9 mouse cellular contexts compared by ENCODE assay signal in the genomic region with DNA sequence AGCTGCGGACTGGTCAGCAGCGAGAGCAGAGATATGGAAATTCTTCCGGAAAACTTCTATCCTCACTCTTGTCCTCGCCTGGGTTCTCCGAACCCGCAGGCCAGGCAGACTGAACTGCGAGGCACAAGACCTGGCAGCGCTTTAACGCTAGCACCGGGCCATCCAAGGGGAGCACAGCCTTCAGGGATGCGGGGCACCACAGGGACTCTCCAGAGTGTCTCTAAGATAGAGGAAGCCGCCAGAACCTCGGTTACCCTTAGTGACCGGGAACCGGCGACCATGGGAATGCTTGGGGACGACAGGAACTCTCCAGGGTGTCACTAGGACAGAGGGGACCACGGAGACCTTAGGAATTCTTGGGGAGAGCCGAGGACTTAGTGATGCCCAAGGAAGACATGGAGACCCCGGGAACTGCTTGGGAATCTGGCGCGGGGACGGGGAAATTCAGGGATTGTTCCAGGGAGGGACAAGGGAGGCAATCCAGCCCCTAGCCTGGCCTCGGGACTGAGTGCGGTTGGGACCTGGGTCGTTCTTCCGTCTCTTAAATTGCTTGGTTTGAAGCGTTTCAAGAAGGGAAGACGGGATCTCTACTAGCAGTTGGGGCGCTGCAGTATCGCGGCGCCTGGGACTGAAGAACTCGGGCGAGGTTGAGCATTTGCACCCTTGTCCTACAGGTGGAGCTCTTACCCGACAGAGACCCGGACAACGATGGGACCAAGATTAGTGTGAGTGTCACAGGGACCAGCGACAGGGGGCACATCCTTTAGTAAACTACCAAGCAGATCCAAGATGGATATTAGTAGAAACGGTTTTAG. TPM values are rescaled to one million over a fixed set of nuclear protein-coding genes. Genes with fewer than 3 reads are reported as not detected.
DNase-seq lines count a peak whose midpoint lies in the region; ATAC-seq lines count a peak whose summit lies in the region.
"Had no signal": no experiment of that assay in that cellular context is flagged by ENCODE, and none has a peak within 500 bp of the region (broad histone marks: within the 10 kb centered on the region; RNA-seq: fewer than 3 reads in every experiment).

No protein-coding gene starts in this region.

- no peaks in the 10 kb centered on the region for H3K27me3 ChIP-seq in hindbrain, embryonic 16.5 days (replicated peaks; ENCODE audit: control insufficient read depth, insufficient read depth, low read length)

- H3K27ac ChIP-seq in hindbrain, embryonic 16.5 days (ENCODE audit: low read depth, low read length), result peak overlapping the region; percentile 69; the same call in 1 of the 2 replicates

- no peaks in the 10 kb centered on the region for H3K9me3 ChIP-seq in hindbrain, embryonic 16.5 days (ENCODE audit: control insufficient read depth, low read length)

- no peaks in the 10 kb centered on the region; the same call in 1 of the 2 replicates for H3K4me1 ChIP-seq in hindbrain, embryonic 16.5 days (ENCODE audit: control insufficient read depth, insufficient read depth, low read depth, low read length)

- H3K9ac ChIP-seq in hindbrain, embryonic 16.5 days (ENCODE audit: low read depth, low read length), result peak overlapping the region; percentile 68

- no peaks in the 10 kb centered on the region for H3K36me3 ChIP-seq in hindbrain, embryonic 16.5 days (ENCODE audit: control insufficient read depth, insufficient read depth, low read length)

- H3K4me3 ChIP-seq in hindbrain, embryonic 16.5 days (ENCODE audit: low read length), result peak overlapping the region; percentile 74

- peak; percentile 53 for DNase-seq in adrenal gland, adult 2 months
- peak; percentile 88 to 89 for DNase-seq in cerebellum, postnatal 10 days
- peak; percentile 70 to 81 for DNase-seq in frontal cortex, postnatal 14 days (ENCODE audit: low spot score in 2 of 2)
- DNase-seq in left cerebral cortex, adult 11 months (ENCODE audit: low spot score), result peak; percentile 66
- peak; percentile 12 for DNase-seq in lung, postnatal 25 days (ENCODE audit: low spot score)
- DNase-seq in right cerebral cortex, postnatal 10 days (ENCODE audit: low spot score in 2 of 2), result peak; percentile 89
- no peak for DNase-seq in adipocyte (ENCODE audit: low spot score)

- ATAC-seq in hindbrain, embryonic 16.5 days, result peak; percentile 79

- under 1% methylated on average over 40 of the region's 40 CpGs for WGBS in hindbrain, embryonic 16.5 days

- H3K4me2 ChIP-seq in hindbrain, embryonic 16.5 days (ENCODE audit: low read length), result peak overlapping the region; percentile 76

RNA-seq across cellular contexts. Expression of a gene that starts 3.4 kb away (rescaled TPM):
- total RNA-seq in adrenal gland, adult 2 months (2021), result under 1 TPM; 0.14 to 0.63 TPM
- not detected in 2 replicates for polyA plus RNA-seq in adrenal gland, adult 2 months (2012; rRNA removed)
- polyA plus RNA-seq in hindbrain, embryonic 16.5 days (2015; fragmentation: Nextera tagmentation; extraction: Ambion mirVana), result 91.1 and 94.9 TPM in 2 replicates
- polyA plus RNA-seq: large intestine, adult 2 months had no signal

Comparison
In these comparisons a context has a peak if more than half of its experiments do, and no peak if none do; other contexts are left out.
1. RNA of a gene that starts 3.4 kb away (polyA plus RNA-seq): 91.1 to 94.9 TPM in hindbrain, embryonic 16.5 days; not detected in adrenal gland, adult 2 months; every median in the first group is over 10 times any median in the second.